Mouse (Mus musculus): ENCODE measurements around the gene Ramp2. TPM values are rescaled to one million over a fixed set of nuclear protein-coding genes. Genes with fewer than 3 reads are reported as not detected.

Ramp2 gene
- polyA plus RNA-seq, 1 experiment from 2014 or later = 21.8 TPM

- Histone ChIP-seq H3K27me3 (ENCODE audit: control insufficient read depth, insufficient read depth, low read depth, low read length) (peaks cover 45% of the 10 kb centered on the region), H3K4me1 (ENCODE audit: control insufficient read depth, low read depth, low read length) (peaks cover 53% of the 10 kb centered on the region), H3K4me3 (ENCODE audit: low read depth, low read length) (peak overlapping the region; percentile 80), H3K9me3 (replicated peaks; ENCODE audit: control insufficient read depth, low read length) (no peaks in the 10 kb centered on the region), H3K36me3 (ENCODE audit: control insufficient read depth, insufficient read depth) (no peaks in the 10 kb centered on the region), H3K9ac (ENCODE audit: low read depth, low read length) (peak overlapping the region; percentile 88), H3K27ac (ENCODE audit: low read length) (peak overlapping the region; percentile 96), H3K4me2 (ENCODE audit: low read depth, low read length) (peak overlapping the region; percentile 98)
- no peak for ATAC-seq (ENCODE audit: low read depth)
- WGBS (ENCODE audit: insufficient replicate concordance) = under 1% methylated on average over 30 of the region's 30 CpGs
These were observed 15.1 kb downstream of the Ramp2 start for GRCm38 (mm10) chr11:101260826-101261380.

DNA sequence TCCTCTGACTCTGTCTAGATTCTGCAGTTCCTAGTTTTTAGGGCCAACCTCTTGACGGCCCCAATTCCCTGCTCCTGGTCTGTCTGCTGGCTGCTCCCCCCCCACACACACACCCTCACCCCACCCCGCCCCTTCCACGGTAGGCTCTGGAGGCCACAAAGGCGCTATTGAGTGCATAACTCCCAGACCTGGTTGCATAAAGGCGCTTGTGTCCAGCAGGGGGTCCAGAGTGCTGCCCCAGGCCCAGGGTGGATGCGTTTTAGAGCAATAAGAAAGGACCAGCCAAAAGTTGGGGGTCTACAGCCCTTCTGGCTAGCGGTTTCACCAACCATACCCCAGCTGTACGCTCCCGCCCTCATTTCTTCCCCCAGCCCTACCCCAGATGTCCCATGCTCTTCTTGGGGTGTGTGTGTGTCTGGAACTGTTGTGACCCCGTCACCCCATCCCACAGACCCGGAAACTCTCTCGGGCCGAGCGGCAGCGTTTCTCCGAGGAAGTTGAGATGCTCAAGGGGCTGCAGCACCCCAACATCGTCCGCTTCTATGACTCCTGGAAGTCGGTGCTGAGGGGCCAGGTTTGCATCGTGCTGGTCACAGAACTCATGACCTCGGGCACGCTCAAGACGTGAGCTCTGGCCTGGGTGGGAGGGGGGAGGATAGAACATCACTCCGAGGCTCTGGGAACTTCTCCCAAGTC, 16.6 kb downstream of the Ramp2 start:
- no peak for ATAC-seq (ENCODE audit: low read depth)
- 6% methylated on average over 24 of the region's 24 CpGs for WGBS (ENCODE audit: insufficient replicate concordance)
- Histone ChIP-seq H3K9me3 (replicated peaks; ENCODE audit: control insufficient read depth, low read length) (no peaks in the 10 kb centered on the region), H3K27ac (ENCODE audit: low read length) (no peak overlapping the region), H3K36me3 (ENCODE audit: control insufficient read depth, insufficient read depth) (no peaks in the 10 kb centered on the region), H3K27me3 (ENCODE audit: control insufficient read depth, insufficient read depth, low read depth, low read length) (peaks cover 55% of the 10 kb centered on the region), H3K4me2 (ENCODE audit: low read depth, low read length) (peak overlapping the region; percentile 98), H3K4me1 (ENCODE audit: control insufficient read depth, low read depth, low read length) (peaks cover 48% of the 10 kb centered on the region), H3K9ac (ENCODE audit: low read depth, low read length) (peak overlapping the region; percentile 36; the same call in 1 of the 2 replicates), H3K4me3 (ENCODE audit: low read depth, low read length) (peak overlapping the region; percentile 80)

DNA sequence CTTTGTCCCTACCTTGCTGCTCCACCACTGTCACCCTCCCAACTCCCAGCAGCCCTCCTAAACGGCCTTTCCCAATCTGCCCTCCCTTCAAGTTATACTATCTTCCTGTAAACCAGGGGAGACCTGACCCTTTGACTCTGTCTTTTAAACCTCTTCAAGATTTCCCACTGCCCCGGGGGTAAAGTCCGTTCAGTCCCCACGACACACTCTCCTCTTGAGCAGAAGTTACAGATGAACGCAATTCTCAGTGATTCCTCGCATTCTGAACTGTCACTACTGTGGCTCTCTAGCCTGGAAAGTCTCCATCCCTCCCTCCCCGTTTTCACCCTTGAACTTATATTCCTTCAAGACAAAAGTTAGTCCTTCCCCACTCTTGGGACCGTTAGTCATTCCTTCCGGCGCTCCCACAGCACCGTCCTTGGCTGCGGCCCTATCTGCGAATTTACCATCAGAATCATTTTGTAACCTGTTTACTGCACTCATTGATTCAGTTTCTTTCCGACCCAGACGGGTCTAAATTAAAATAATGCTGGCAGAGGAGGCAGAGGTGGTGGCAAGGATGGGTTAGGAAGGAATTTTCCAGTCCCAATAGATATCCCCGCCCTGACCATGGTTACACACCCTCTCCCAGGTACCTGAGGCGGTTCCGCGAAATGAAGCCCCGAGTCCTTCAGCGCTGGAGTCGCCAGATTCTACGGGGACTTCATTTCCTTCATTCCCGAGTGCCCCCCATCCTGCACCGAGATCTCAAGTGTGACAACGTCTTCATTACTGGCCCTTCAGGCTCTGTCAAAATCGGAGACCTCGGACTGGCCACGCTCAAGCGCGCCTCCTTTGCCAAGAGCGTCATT, 17.5 kb downstream of the Ramp2 start:
- Histone ChIP-seq H3K27ac (ENCODE audit: low read length) (no peak overlapping the region), H3K4me2 (ENCODE audit: low read depth, low read length) (peak overlapping the region; percentile 98; the same call in 1 of the 2 replicates), H3K9me3 (replicated peaks; ENCODE audit: control insufficient read depth, low read length) (no peaks in the 10 kb centered on the region), H3K36me3 (ENCODE audit: control insufficient read depth, insufficient read depth) (no peaks in the 10 kb centered on the region), H3K4me1 (ENCODE audit: control insufficient read depth, low read depth, low read length) (peaks cover 41% of the 10 kb centered on the region), H3K4me3 (ENCODE audit: low read depth, low read length) (no peak overlapping the region), H3K9ac (ENCODE audit: low read depth, low read length) (no peak overlapping the region), H3K27me3 (ENCODE audit: control insufficient read depth, insufficient read depth, low read depth, low read length) (peaks cover 57% of the 10 kb centered on the region)
- no peak for ATAC-seq (ENCODE audit: low read depth)
- WGBS (ENCODE audit: insufficient replicate concordance) = 13% methylated on average over 32 of the region's 32 CpGs

DNA sequence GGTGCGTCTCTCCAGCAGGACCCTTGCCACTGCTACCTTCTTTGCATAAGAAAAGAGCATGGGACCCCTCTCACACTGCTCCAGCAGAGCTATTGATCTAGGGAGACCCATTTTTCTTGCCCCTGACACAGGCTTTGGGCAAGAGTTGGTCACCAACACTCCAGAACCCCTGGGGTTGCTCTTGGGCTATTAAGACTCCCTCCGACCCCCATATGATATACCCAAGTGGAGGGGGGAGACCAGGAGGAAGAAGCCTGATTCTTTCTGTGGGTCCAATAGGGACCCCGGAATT, 18.1 kb downstream of the Ramp2 start:
- H3K4me3 ChIP-seq (ENCODE audit: low read depth, low read length) = no peak overlapping the region

GRCm38 (mm10) chr11:101264954-101265471, 19.2 kb downstream of the Ramp2 start:
- WGBS (ENCODE audit: insufficient replicate concordance) = 8% methylated on average over 31 of the region's 31 CpGs
- ATAC-seq (ENCODE audit: low read depth) = no peak
- no peak overlapping the region for H3K27ac ChIP-seq (ENCODE audit: low read length)
- H3K27me3 ChIP-seq (ENCODE audit: control insufficient read depth, insufficient read depth, low read depth, low read length) = peaks cover 66% of the 10 kb centered on the region
- H3K9ac ChIP-seq (ENCODE audit: low read depth, low read length) = no peak overlapping the region
- H3K4me2 ChIP-seq (ENCODE audit: low read depth, low read length) = no peak overlapping the region
- peaks cover 36% of the 10 kb centered on the region for H3K4me1 ChIP-seq (ENCODE audit: control insufficient read depth, low read depth, low read length)
- H3K4me3 ChIP-seq (ENCODE audit: low read depth, low read length) = no peak overlapping the region; the same call in 1 of the 2 replicates
- H3K36me3 ChIP-seq (ENCODE audit: control insufficient read depth, insufficient read depth) = no peaks in the 10 kb centered on the region
- H3K9me3 ChIP-seq (replicated peaks; ENCODE audit: control insufficient read depth, low read length) = no peaks in the 10 kb centered on the region

More for the DNA sequence above, 18.1 kb downstream of the Ramp2 start:
- Histone ChIP-seq H3K9ac (ENCODE audit: low read depth, low read length) (no peak overlapping the region), H3K4me1 (ENCODE audit: control insufficient read depth, low read depth, low read length) (peaks cover 36% of the 10 kb centered on the region), H3K27me3 (ENCODE audit: control insufficient read depth, insufficient read depth, low read depth, low read length) (peaks cover 59% of the 10 kb centered on the region), H3K36me3 (ENCODE audit: control insufficient read depth, insufficient read depth) (no peaks in the 10 kb centered on the region), H3K27ac (ENCODE audit: low read length) (no peak overlapping the region), H3K4me2 (ENCODE audit: low read depth, low read length) (no peak overlapping the region), H3K9me3 (replicated peaks; ENCODE audit: control insufficient read depth, low read length) (no peaks in the 10 kb centered on the region)
- 31% methylated on average over 3 of the region's 3 CpGs for whole genome bisulfite sequencing (ENCODE audit: insufficient replicate concordance)
- no peak for ATAC-seq (ENCODE audit: low read depth)

DNA sequence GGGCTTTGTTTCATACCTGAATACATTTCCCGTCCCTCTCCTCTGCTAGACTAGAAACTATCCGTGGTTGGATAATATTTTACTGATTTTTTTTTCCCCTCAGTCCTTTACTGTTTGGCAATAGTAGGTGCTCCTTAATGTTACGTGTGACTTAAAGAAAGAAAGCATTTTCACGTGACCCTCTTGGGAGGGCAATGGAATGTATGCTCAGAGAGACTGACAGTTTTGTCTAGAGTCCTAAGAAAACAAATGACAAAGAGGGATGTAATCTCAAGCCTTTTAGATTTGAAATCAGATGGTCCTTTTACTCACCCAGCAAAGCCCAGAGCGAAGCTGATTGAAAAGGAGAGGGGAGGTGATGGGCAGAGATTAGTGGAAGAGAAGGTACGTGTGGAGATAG, 20.1 kb downstream of the Ramp2 start:
- no peak for ATAC-seq (ENCODE audit: low read depth)
- H3K4me2 ChIP-seq (ENCODE audit: low read depth, low read length) = no peak overlapping the region
- H3K9me3 ChIP-seq (replicated peaks; ENCODE audit: control insufficient read depth, low read length) = no peaks in the 10 kb centered on the region
- no peak overlapping the region for H3K27ac ChIP-seq (ENCODE audit: low read length)
- 41% methylated on average over 6 of the region's 6 CpGs for WGBS (ENCODE audit: insufficient replicate concordance)
- H3K36me3 ChIP-seq (ENCODE audit: control insufficient read depth, insufficient read depth) = no peaks in the 10 kb centered on the region
- no peak overlapping the region for H3K9ac ChIP-seq (ENCODE audit: low read depth, low read length)
- peaks cover 67% of the 10 kb centered on the region for H3K27me3 ChIP-seq (ENCODE audit: control insufficient read depth, insufficient read depth, low read depth, low read length)
- no peak overlapping the region for H3K4me3 ChIP-seq (ENCODE audit: low read depth, low read length)
- H3K4me1 ChIP-seq (ENCODE audit: control insufficient read depth, low read depth, low read length) = peaks cover 28% of the 10 kb centered on the region

- Histone ChIP-seq H3K27ac (ENCODE audit: low read length) (no peak overlapping the region), H3K4me1 (ENCODE audit: control insufficient read depth, low read depth, low read length) (peaks cover 11% of the 10 kb centered on the region), H3K4me2 (ENCODE audit: low read depth, low read length) (no peak overlapping the region), H3K4me3 (ENCODE audit: low read depth, low read length) (no peak overlapping the region), H3K36me3 (ENCODE audit: control insufficient read depth, insufficient read depth) (no peaks in the 10 kb centered on the region), H3K9me3 (replicated peaks; ENCODE audit: control insufficient read depth, low read length) (no peaks in the 10 kb centered on the region), H3K9ac (ENCODE audit: low read depth, low read length) (no peak overlapping the region), H3K27me3 (ENCODE audit: control insufficient read depth, insufficient read depth, low read depth, low read length) (peaks cover 34% of the 10 kb centered on the region)
- 16% methylated on average over 10 of the region's 10 CpGs for WGBS (ENCODE audit: insufficient replicate concordance)
- peak; percentile 83 for ATAC-seq (ENCODE audit: low read depth)
These were observed 23.8 kb downstream of the Ramp2 start for GRCm38 (mm10) chr11:101269577-101270116.

- 69% methylated on average over 3 of the region's 3 CpGs for WGBS (ENCODE audit: insufficient replicate concordance)
- Histone ChIP-seq H3K36me3 (ENCODE audit: control insufficient read depth, insufficient read depth) (peaks cover 2% of the 10 kb centered on the region; the same call in 1 of the 2 replicates), H3K27ac (ENCODE audit: low read length) (no peak overlapping the region)
These were observed 26.6 kb downstream of the Ramp2 start for GRCm38 (mm10) chr11:101272446-101272845.

More at GRCm38 (mm10) chr11:101272446-101272845, 26.6 kb downstream of the Ramp2 start:
- no peak for ATAC-seq (ENCODE audit: low read depth)
- H3K9me3 ChIP-seq (replicated peaks; ENCODE audit: control insufficient read depth, low read length) = no peaks in the 10 kb centered on the region
- H3K4me1 ChIP-seq (ENCODE audit: control insufficient read depth, low read depth, low read length) = peaks cover 21% of the 10 kb centered on the region
- H3K4me3 ChIP-seq (ENCODE audit: low read depth, low read length) = no peak overlapping the region
- peaks cover 12% of the 10 kb centered on the region for H3K27me3 ChIP-seq (ENCODE audit: control insufficient read depth, insufficient read depth, low read depth, low read length)
- H3K4me2 ChIP-seq (ENCODE audit: low read depth, low read length) = no peak overlapping the region
- no peak overlapping the region for H3K9ac ChIP-seq (ENCODE audit: low read depth, low read length)

Data from liver, embryonic 16.5 days (tissue).